Mouse (Mus musculus) hindbrain, embryonic 10.5 days (tissue): ENCODE results near the gene Ikzf2. TPM values are rescaled to one million over a fixed set of nuclear protein-coding genes. Genes with fewer than 3 reads are reported as not detected.

Source experiments
- DNase-seq: peaks from one replicate; pipeline ENCODE4 v3.0.0-alpha.2; 2017; ENCODE audit warnings: low spot score
- H3K27ac ChIP-seq: fragments of 300-500 bp; sonication (generic); 2 replicates; pipeline ENCODE4 v1.5.1; 2016; ENCODE audit warnings: mild to moderate bottlenecking, moderate library complexity
- H3K27me3 ChIP-seq: fragments of 300-500 bp; sonication (generic); 2 replicates; pipeline ENCODE4 v1.6.1; 2016; ENCODE audit warnings: mild to moderate bottlenecking; ENCODE audit not compliant: poor library complexity, insufficient read depth, severe bottlenecking
- H3K36me3 ChIP-seq: fragments of 300-500 bp; sonication (generic); 2 replicates; pipeline ENCODE4 v1.6.1; 2016; ENCODE audit warnings: mild to moderate bottlenecking, moderate library complexity
- H3K4me1 ChIP-seq: fragments of 300-500 bp; sonication (generic); replicated peaks from 2 replicates; pipeline ENCODE4 v1.6.1; 2016; ENCODE audit warnings: mild to moderate bottlenecking
- H3K4me3 ChIP-seq: fragments of 300-500 bp; sonication (generic); 2 replicates; pipeline ENCODE4 v1.5.1; 2016; ENCODE audit warnings: mild to moderate bottlenecking, moderate library complexity
- H3K9me3 ChIP-seq: fragments of 300-500 bp; sonication (generic); 2 replicates; pipeline ENCODE4 v1.6.1; 2016; ENCODE audit warnings: mild to moderate bottlenecking, moderate library complexity
- WGBS: fragments of 180-500 bp; shearing (Covaris S2); methylation state at CpG from one replicate; pipeline ENCODE4 v1.1.7; 2016; 5-methylcytosine and 5-hydroxymethylcytosine counted together
- polyA plus RNA-seq: library from polyadenylated mRNA; unstranded; fragments of >200 nt; fragmentation: Nextera tagmentation; extraction: Ambion mirVana; gene quantifications from 2 replicates; pipeline ENCODE4 v1.2.1, GENCODE M21; 2016

Ikzf2 gene
- polyA plus RNA-seq, 1 experiment from 2014 or later: 6.5 TPM

- Histone ChIP-seq H3K27me3 (no peaks in the 10 kb centered on the region), H3K9me3 (no peaks in the 10 kb centered on the region), H3K4me1 (no peaks in the 10 kb centered on the region), H3K4me3 (no peak overlapping the region), H3K36me3 (no peaks in the 10 kb centered on the region), H3K27ac (no peak overlapping the region)
- no peak for DNase-seq
- 74% methylated on average over 7 of the region's 7 CpGs for WGBS
Measured at GRCm38 (mm10) chr1:69610791-69611190, 76.3 kb downstream of the Ikzf2 start.

- Histone ChIP-seq H3K36me3 (no peaks in the 10 kb centered on the region), H3K27me3 (no peaks in the 10 kb centered on the region), H3K9me3 (no peaks in the 10 kb centered on the region), H3K4me3 (no peak overlapping the region), H3K27ac (no peak overlapping the region), H3K4me1 (no peaks in the 10 kb centered on the region)
- DNase-seq: no peak
- 83% methylated on average over 5 of the region's 5 CpGs for WGBS
Measured at GRCm38 (mm10) chr1:69608846-69609245, 78.2 kb downstream of the Ikzf2 start.

GRCm38 (mm10) chr1:69606844-69607243 is 80.2 kb downstream of the Ikzf2 start:
- Histone ChIP-seq H3K4me1 (no peaks in the 10 kb centered on the region), H3K4me3 (no peak overlapping the region), H3K27ac (no peak overlapping the region), H3K9me3 (no peaks in the 10 kb centered on the region), H3K27me3 (no peaks in the 10 kb centered on the region), H3K36me3 (no peaks in the 10 kb centered on the region)
- DNase-seq: no peak
- 83% methylated on average over 1 of the region's 1 CpGs for WGBS

GRCm38 (mm10) chr1:69604213-69604612 is 82.8 kb downstream of the Ikzf2 start:
- no peak overlapping the region for H3K27ac ChIP-seq
- WGBS: 84% methylated on average over 3 of the region's 3 CpGs
- H3K27me3 ChIP-seq: no peaks in the 10 kb centered on the region
- H3K4me1 ChIP-seq: no peaks in the 10 kb centered on the region
- no peak for DNase-seq
- H3K36me3 ChIP-seq: no peaks in the 10 kb centered on the region
- H3K9me3 ChIP-seq: no peaks in the 10 kb centered on the region
- no peak overlapping the region for H3K4me3 ChIP-seq

GRCm38 (mm10) chr1:69600954-69601353 is 86.1 kb downstream of the Ikzf2 start:
- Histone ChIP-seq H3K4me3 (no peak overlapping the region), H3K9me3 (no peaks in the 10 kb centered on the region), H3K27ac (no peak overlapping the region), H3K4me1 (no peaks in the 10 kb centered on the region), H3K27me3 (no peaks in the 10 kb centered on the region), H3K36me3 (no peaks in the 10 kb centered on the region)
- DNase-seq: no peak
- WGBS: 87% methylated on average over 1 of the region's 1 CpGs

GRCm38 (mm10) chr1:69599074-69599772 is 87.8 kb downstream of the Ikzf2 start:
- no peaks in the 10 kb centered on the region for H3K4me1 ChIP-seq
- H3K27ac ChIP-seq: no peak overlapping the region
- H3K27me3 ChIP-seq: no peaks in the 10 kb centered on the region
- no peaks in the 10 kb centered on the region for H3K36me3 ChIP-seq
- 94% methylated on average over 12 of the region's 12 CpGs for WGBS
- no peak overlapping the region for H3K4me3 ChIP-seq
- H3K9me3 ChIP-seq: no peaks in the 10 kb centered on the region
- no peak for DNase-seq

- DNase-seq: no peak
- Histone ChIP-seq H3K4me1 (no peaks in the 10 kb centered on the region), H3K9me3 (no peaks in the 10 kb centered on the region), H3K27me3 (no peaks in the 10 kb centered on the region), H3K4me3 (no peak overlapping the region), H3K27ac (no peak overlapping the region), H3K36me3 (no peaks in the 10 kb centered on the region)
- WGBS: 76% methylated on average over 6 of the region's 6 CpGs
Measured at GRCm38 (mm10) chr1:69591889-69592288, 95.2 kb downstream of the Ikzf2 start.

- H3K36me3 ChIP-seq: no peaks in the 10 kb centered on the region
- H3K27ac ChIP-seq: no peak overlapping the region
- no peaks in the 10 kb centered on the region for H3K27me3 ChIP-seq
- no peaks in the 10 kb centered on the region for H3K4me1 ChIP-seq
- no peaks in the 10 kb centered on the region for H3K9me3 ChIP-seq
- H3K4me3 ChIP-seq: no peak overlapping the region
- WGBS: 72% methylated on average over 7 of the region's 7 CpGs
- no peak for DNase-seq
Measured at GRCm38 (mm10) chr1:69591328-69591801, 95.7 kb downstream of the Ikzf2 start.

GRCm38 (mm10) chr1:69585546-69585945 is 101.5 kb downstream of the Ikzf2 start:
- Histone ChIP-seq H3K9me3 (no peaks in the 10 kb centered on the region), H3K36me3 (no peaks in the 10 kb centered on the region), H3K27me3 (no peaks in the 10 kb centered on the region), H3K27ac (no peak overlapping the region), H3K4me1 (no peaks in the 10 kb centered on the region), H3K4me3 (no peak overlapping the region)
- 78% methylated on average over 2 of the region's 2 CpGs for WGBS
- DNase-seq: no peak

- no peaks in the 10 kb centered on the region for H3K27me3 ChIP-seq
- no peak for DNase-seq
- H3K4me3 ChIP-seq: no peak overlapping the region
- H3K36me3 ChIP-seq: no peaks in the 10 kb centered on the region
- WGBS: 91% methylated on average over 5 of the region's 5 CpGs
- no peaks in the 10 kb centered on the region for H3K9me3 ChIP-seq
- H3K4me1 ChIP-seq: no peaks in the 10 kb centered on the region
- no peak overlapping the region for H3K27ac ChIP-seq
Measured at GRCm38 (mm10) chr1:69583932-69584659, 102.9 kb downstream of the Ikzf2 start.

- WGBS: 91% methylated on average over 4 of the region's 4 CpGs
- no peaks in the 10 kb centered on the region for H3K9me3 ChIP-seq
- H3K36me3 ChIP-seq: no peaks in the 10 kb centered on the region
- H3K4me3 ChIP-seq: no peak overlapping the region
- no peaks in the 10 kb centered on the region for H3K27me3 ChIP-seq
- no peak overlapping the region for H3K27ac ChIP-seq
- no peak for DNase-seq
- no peaks in the 10 kb centered on the region for H3K4me1 ChIP-seq
Measured at GRCm38 (mm10) chr1:69578917-69579316, 108.1 kb downstream of the Ikzf2 start.

- Histone ChIP-seq H3K36me3 (no peaks in the 10 kb centered on the region), H3K27me3 (no peaks in the 10 kb centered on the region), H3K27ac (no peak overlapping the region), H3K4me1 (0 out of 2 replicates have a peak, but pooled peaks cover 3% of the 10 kb centered on the region), H3K4me3 (no peak overlapping the region), H3K9me3 (no peaks in the 10 kb centered on the region)
- 85% methylated on average over 5 of the region's 5 CpGs for WGBS
- DNase-seq: no peak
Measured at GRCm38 (mm10) chr1:69559443-69560090, 127.5 kb downstream of the Ikzf2 start.

- Histone ChIP-seq H3K27ac (no peak overlapping the region), H3K4me1 (no peaks in the 10 kb centered on the region), H3K9me3 (no peaks in the 10 kb centered on the region), H3K4me3 (no peak overlapping the region), H3K27me3 (no peaks in the 10 kb centered on the region), H3K36me3 (no peaks in the 10 kb centered on the region)
- no peak for DNase-seq
- WGBS: 88% methylated on average over 5 of the region's 5 CpGs
Measured at GRCm38 (mm10) chr1:69555636-69556151, 131.4 kb downstream of the Ikzf2 start.
